Mouse (Mus musculus) liver, postnatal 0 days (tissue): ENCODE data around the gene Gm9732.
"Not testable (repeated sequence)": the region's sequence is repeated elsewhere in the genome, so short reads cannot be mapped to it uniquely, and the experiment has no call there.

Experiments used
- CTCF ChIP-seq: sonication (generic); IDR thresholded peaks from 2 replicates; pipeline ENCODE4 v1.5.1; 2016; ENCODE audit warnings: antibody characterized with exemption, low read depth
- EP300 ChIP-seq: IDR thresholded peaks from 2 replicates; pipeline ENCODE4 v1.6.1; 2016; ENCODE audit warnings: antibody characterized with exemption, low read depth, mild to moderate bottlenecking

DNA sequence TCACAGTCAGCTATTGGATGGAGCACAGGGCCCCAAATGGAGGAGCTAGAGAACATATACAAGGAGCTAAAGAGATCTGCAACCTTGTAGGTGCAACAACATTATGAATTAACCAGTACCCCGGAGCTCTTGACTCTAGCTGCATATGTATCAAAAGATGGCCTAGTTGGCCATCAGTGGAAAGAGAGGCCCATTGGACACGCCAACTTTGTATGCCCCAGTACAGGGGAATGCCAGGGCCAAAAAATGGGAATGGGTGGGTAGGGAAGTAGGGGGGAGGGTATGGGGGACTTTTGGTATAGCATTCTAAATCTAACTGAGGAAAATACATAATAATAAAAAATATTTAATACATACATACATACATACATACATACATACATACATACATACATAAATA, 78.1 kb downstream of the Gm9732 start:
- TF ChIP-seq CTCF, EP300: not testable (repeated sequence)
